In genomic region chr15:103089852-103090251, GRCm38 (mm10) we compare ENCODE assay signal across 19 mouse cellular contexts.
DNase-seq lines count a peak whose midpoint lies in the region; ATAC-seq and TF ChIP-seq lines count a peak whose summit lies in the region.
"Had no signal": no experiment of that assay in that cellular context is flagged by ENCODE, and none has a peak within 500 bp of the region (broad histone marks: within the 10 kb centered on the region; RNA-seq: fewer than 3 reads in every experiment).

No protein-coding gene starts in this region.

- H3K27me3 ChIP-seq in hindbrain, embryonic 15.5 days, result peaks cover 6% of the 10 kb centered on the region
- peaks cover 78% of the 10 kb centered on the region for H3K27me3 ChIP-seq in hindbrain, embryonic 12.5 days
- no peaks in the 10 kb centered on the region for H3K27me3 ChIP-seq in neural tube, embryonic 12.5 days (replicated peaks)
- no peaks in the 10 kb centered on the region for H3K27me3 ChIP-seq in neural tube, embryonic 15.5 days (replicated peaks)
- no peaks in the 10 kb centered on the region for H3K27me3 ChIP-seq in myocyte (ENCODE audit: control insufficient read depth, insufficient read depth, insufficient read length)

- H3K9me3 ChIP-seq in hindbrain, embryonic 15.5 days, result no peaks in the 10 kb centered on the region
- no peaks in the 10 kb centered on the region for H3K9me3 ChIP-seq in hindbrain, embryonic 12.5 days (replicated peaks)
- H3K9me3 ChIP-seq in neural tube, embryonic 12.5 days, result no peaks in the 10 kb centered on the region
- H3K9me3 ChIP-seq in neural tube, embryonic 15.5 days (replicated peaks), result no peaks in the 10 kb centered on the region
- H3K9me3 ChIP-seq: embryonic facial prominence, embryonic 12.5 days; forebrain, embryonic 15.5 days; heart, embryonic 10.5 days had no signal

- 43% methylated on average over 1 of the region's 1 CpGs for WGBS in hindbrain, embryonic 15.5 days
- 56% methylated on average over 1 of the region's 1 CpGs for WGBS in hindbrain, embryonic 12.5 days
- WGBS in neural tube, embryonic 12.5 days, result 68% methylated on average over 1 of the region's 1 CpGs
- 77% methylated on average over 1 of the region's 1 CpGs for WGBS in neural tube, embryonic 15.5 days

- no peak overlapping the region for H3K9ac ChIP-seq in hindbrain, embryonic 15.5 days
- no peak overlapping the region for H3K9ac ChIP-seq in hindbrain, embryonic 12.5 days
- no peak overlapping the region for H3K9ac ChIP-seq in neural tube, embryonic 12.5 days
- H3K9ac ChIP-seq in neural tube, embryonic 15.5 days (replicated peaks), result no peak overlapping the region
- H3K9ac ChIP-seq: embryonic facial prominence, embryonic 12.5 days; forebrain, embryonic 15.5 days; hindbrain, embryonic 14.5 days had no signal

- no peaks in the 10 kb centered on the region for H3K36me3 ChIP-seq in hindbrain, embryonic 15.5 days
- no peaks in the 10 kb centered on the region for H3K36me3 ChIP-seq in hindbrain, embryonic 12.5 days
- H3K36me3 ChIP-seq in neural tube, embryonic 12.5 days, result peaks cover 25% of the 10 kb centered on the region
- no peaks in the 10 kb centered on the region for H3K36me3 ChIP-seq in neural tube, embryonic 15.5 days
- no peaks in the 10 kb centered on the region for H3K36me3 ChIP-seq in myocyte (ENCODE audit: control insufficient read depth, insufficient read depth)
- H3K36me3 ChIP-seq: embryonic facial prominence, embryonic 12.5 days; forebrain, embryonic 15.5 days; heart, embryonic 10.5 days had no signal

- no peak overlapping the region for H3K4me2 ChIP-seq in hindbrain, embryonic 15.5 days
- H3K4me2 ChIP-seq in hindbrain, embryonic 12.5 days (replicated peaks), result no peak overlapping the region
- H3K4me2 ChIP-seq in neural tube, embryonic 12.5 days (replicated peaks), result no peak overlapping the region
- H3K4me2 ChIP-seq in neural tube, embryonic 15.5 days, result no peak overlapping the region
- peak overlapping the region; percentile 62 for H3K4me2 ChIP-seq in myocyte (ENCODE audit: low read depth)
- H3K4me2 ChIP-seq: embryonic facial prominence, embryonic 12.5 days; forebrain, embryonic 15.5 days; hindbrain, embryonic 14.5 days had no signal

- H3K27ac ChIP-seq in hindbrain, embryonic 15.5 days (replicated peaks), result 0 out of 2 replicates have a peak overlapping the region, but pooled peaks have one; percentile 45
- H3K27ac ChIP-seq in hindbrain, embryonic 12.5 days, result no peak overlapping the region
- H3K27ac ChIP-seq in neural tube, embryonic 12.5 days, result 0 out of 2 replicates have a peak overlapping the region, but pooled peaks have one; percentile 12
- no peak overlapping the region for H3K27ac ChIP-seq in neural tube, embryonic 15.5 days (replicated peaks)
- H3K27ac ChIP-seq: embryonic facial prominence, embryonic 12.5 days; forebrain, embryonic 15.5 days; heart, embryonic 10.5 days; hindbrain, embryonic 14.5 days had no signal

- DNase-seq in kidney, adult 9 months, result peak; percentile 36
- DNase-seq in kidney, postnatal 4 days, result no peak
- no peak for DNase-seq in layer of hippocampus, postnatal 25 days (ENCODE audit: extremely low spot score in 1 of 2, low spot score in 1 of 2)
- DNase-seq: cerebellum, adult 11-12 months; cerebellum, adult 9-10 months; cerebellum, postnatal 25 days; heart, adult 18-20 months; heart, postnatal 10 days; heart, postnatal 4 days had no signal

- no peak for TF ChIP-seq POLR2A in myocyte (IDR thresholded peaks at IDR 0.05; ENCODE audit: insufficient read length, low read depth)

- H3K79me2 ChIP-seq in myocyte (ENCODE audit: control insufficient read depth, insufficient read depth), result no peaks in the 10 kb centered on the region

- H3K4me1 ChIP-seq in hindbrain, embryonic 15.5 days (replicated peaks), result peaks cover 49% of the 10 kb centered on the region
- peaks cover 19% of the 10 kb centered on the region for H3K4me1 ChIP-seq in hindbrain, embryonic 12.5 days
- peaks cover 67% of the 10 kb centered on the region for H3K4me1 ChIP-seq in neural tube, embryonic 12.5 days
- H3K4me1 ChIP-seq in neural tube, embryonic 15.5 days, result peaks cover 80% of the 10 kb centered on the region

- no peak overlapping the region for H3K4me3 ChIP-seq in hindbrain, embryonic 15.5 days
- H3K4me3 ChIP-seq in hindbrain, embryonic 12.5 days, result no peak overlapping the region
- H3K4me3 ChIP-seq in neural tube, embryonic 12.5 days, result no peak overlapping the region
- no peak overlapping the region for H3K4me3 ChIP-seq in neural tube, embryonic 15.5 days (replicated peaks)
- H3K4me3 ChIP-seq in myocyte, result no peak overlapping the region
- H3K4me3 ChIP-seq: embryonic facial prominence, embryonic 12.5 days; forebrain, embryonic 15.5 days; heart, embryonic 10.5 days had no signal

- ATAC-seq in hindbrain, embryonic 15.5 days (ENCODE audit: low FRiP score, low read depth), result no peak
- no peak for ATAC-seq in hindbrain, embryonic 12.5 days (ENCODE audit: low FRiP score)
- no peak for ATAC-seq in neural tube, embryonic 12.5 days (ENCODE audit: low FRiP score, low read depth)
- ATAC-seq in neural tube, embryonic 15.5 days (ENCODE audit: low FRiP score), result no peak
- ATAC-seq: CD4-positive, CD25-positive, alpha-beta regulatory T cell, adult 4 months; forebrain, embryonic 15.5 days had no signal

- no peak overlapping the region for H3ac ChIP-seq in myocyte (ENCODE audit: control insufficient read depth, insufficient read length)

TF ChIP-seq in myocyte, 11 proteins besides CTCF, POLR2A, EP300 and RAD21:
- TF ChIP-seq TCF3 (IDR thresholded peaks at IDR 0.05; ENCODE audit: insufficient read length, low read depth) (no peak), MYOG (IDR thresholded peaks at IDR 0.05; ENCODE audit: control insufficient read depth in 1 of 3, insufficient read depth in 1 of 3, insufficient read length in 2 of 3, low read depth in 2 of 3) (peak in 1 of 3 experiments; percentile 34), USF1 (IDR thresholded peaks at IDR 0.05; ENCODE audit: low read depth) (peak; percentile 83), POLR2AphosphoS2 (IDR thresholded peaks at IDR 0.05; ENCODE audit: insufficient read length, low read depth) (no peak), SRF (IDR thresholded peaks at IDR 0.05; ENCODE audit: control insufficient read depth, insufficient read length, low read depth) (no peak), E2F4 (IDR thresholded peaks at IDR 0.05; ENCODE audit: insufficient read depth) (no peak), CEBPB (IDR thresholded peaks at IDR 0.05; ENCODE audit: insufficient read depth, poor library complexity, severe bottlenecking) (no peak), TCF12 (IDR thresholded peaks at IDR 0.05; ENCODE audit: insufficient read depth, poor library complexity, severe bottlenecking) (no peak), MYOD1 (IDR thresholded peaks at IDR 0.05; ENCODE audit: control insufficient read depth in 1 of 3, insufficient read length in 2 of 3, low read depth in 2 of 3) (peak in 2 of 3 experiments; percentile 34 to 49)

Comparison
In these comparisons a context has a peak if more than half of its experiments do, and no peak if none do; other contexts are left out.
1. H3K27ac ChIP-seq: peak in hindbrain, embryonic 15.5 days (single experiment) and neural tube, embryonic 12.5 days (single experiment); none in hindbrain, embryonic 12.5 days (single experiment) and neural tube, embryonic 15.5 days (single experiment).